Mouse (Mus musculus): Measurements from ENCODE around the gene B4galnt3. TPM values are rescaled to one million over a fixed set of nuclear protein-coding genes. Genes with fewer than 3 reads are reported as not detected.
A peak's percentile ranks its signal among the peaks of the same experiment; 100 is the strongest.
"Not testable (repeated sequence)": the region's sequence is repeated elsewhere in the genome, so short reads cannot be mapped to it uniquely, and the experiment has no call there.

Gene B4galnt3
- total RNA-seq (2017), result not detected in 3 replicates

- no peak for ATAC-seq (replicated peaks; ENCODE audit: insufficient number of reproducible peaks, low FRiP score, low TSS enrichment, poor library complexity, severe bottlenecking)
Observed at GRCm38 (mm10) chr6:120294056-120294784, at the start of gene B4galnt3, which contains the start of gene D330020A13Rik. Gene B4galnt3, minus strand, starts transcription at chr6:120294559. Gene D330020A13Rik, plus strand, starts transcription at chr6:120294364.

- ATAC-seq (replicated peaks; ENCODE audit: insufficient number of reproducible peaks, low FRiP score, low TSS enrichment, poor library complexity, severe bottlenecking), result no peak
Observed at GRCm38 (mm10) chr6:120343992-120344391, 49.6 kb upstream of the B4galnt3 start.

GRCm38 (mm10) chr6:120332351-120332750, 38.0 kb upstream of the B4galnt3 start:
- no peak for ATAC-seq (replicated peaks; ENCODE audit: insufficient number of reproducible peaks, low FRiP score, low TSS enrichment, poor library complexity, severe bottlenecking)

- peak; percentile 70; the same call in 1 of the 2 replicates for ATAC-seq (replicated peaks; ENCODE audit: insufficient number of reproducible peaks, low FRiP score, low TSS enrichment, poor library complexity, severe bottlenecking)
Observed at GRCm38 (mm10) chr6:120324295-120324927, 30.1 kb upstream of the B4galnt3 start.

GRCm38 (mm10) chr6:120320369-120320768, 26.0 kb upstream of the B4galnt3 start:
- ATAC-seq (replicated peaks; ENCODE audit: insufficient number of reproducible peaks, low FRiP score, low TSS enrichment, poor library complexity, severe bottlenecking), result no peak

- no peak for ATAC-seq (replicated peaks; ENCODE audit: insufficient number of reproducible peaks, low FRiP score, low TSS enrichment, poor library complexity, severe bottlenecking)
Observed at GRCm38 (mm10) chr6:120319129-120319528, 24.8 kb upstream of the B4galnt3 start.

GRCm38 (mm10) chr6:120318303-120318940, 24.1 kb upstream of the B4galnt3 start:
- no peak for ATAC-seq (replicated peaks; ENCODE audit: insufficient number of reproducible peaks, low FRiP score, low TSS enrichment, poor library complexity, severe bottlenecking)

- no peak for ATAC-seq (replicated peaks; ENCODE audit: insufficient number of reproducible peaks, low FRiP score, low TSS enrichment, poor library complexity, severe bottlenecking)
Observed at GRCm38 (mm10) chr6:120312443-120312842, 18.1 kb upstream of the B4galnt3 start.

GRCm38 (mm10) chr6:120309787-120310186, 15.4 kb upstream of the B4galnt3 start:
- no peak for ATAC-seq (replicated peaks; ENCODE audit: insufficient number of reproducible peaks, low FRiP score, low TSS enrichment, poor library complexity, severe bottlenecking)

GRCm38 (mm10) chr6:120309338-120309737, 15.0 kb upstream of the B4galnt3 start:
- no peak for ATAC-seq (replicated peaks; ENCODE audit: insufficient number of reproducible peaks, low FRiP score, low TSS enrichment, poor library complexity, severe bottlenecking)

GRCm38 (mm10) chr6:120306859-120307594, 12.7 kb upstream of the B4galnt3 start:
- ATAC-seq (replicated peaks; ENCODE audit: insufficient number of reproducible peaks, low FRiP score, low TSS enrichment, poor library complexity, severe bottlenecking), result no peak

- ATAC-seq (replicated peaks; ENCODE audit: insufficient number of reproducible peaks, low FRiP score, low TSS enrichment, poor library complexity, severe bottlenecking), result no peak
Observed at GRCm38 (mm10) chr6:120302755-120303316, 8.5 kb upstream of the B4galnt3 start.

GRCm38 (mm10) chr6:120301137-120301536, 6.8 kb upstream of the B4galnt3 start:
- no peak for ATAC-seq (replicated peaks; ENCODE audit: insufficient number of reproducible peaks, low FRiP score, low TSS enrichment, poor library complexity, severe bottlenecking)

- ATAC-seq (replicated peaks; ENCODE audit: insufficient number of reproducible peaks, low FRiP score, low TSS enrichment, poor library complexity, severe bottlenecking), result not testable (repeated sequence)
Observed at GRCm38 (mm10) chr6:120296589-120296988, 2.2 kb upstream of the B4galnt3 start.

- ATAC-seq (replicated peaks; ENCODE audit: insufficient number of reproducible peaks, low FRiP score, low TSS enrichment, poor library complexity, severe bottlenecking), result no peak
Observed at GRCm38 (mm10) chr6:120294785-120295133, 400 bp upstream of the B4galnt3 start.

GRCm38 (mm10) chr6:120291396-120292009, 2.9 kb downstream of the B4galnt3 start:
- no peak for ATAC-seq (replicated peaks; ENCODE audit: insufficient number of reproducible peaks, low FRiP score, low TSS enrichment, poor library complexity, severe bottlenecking)

- ATAC-seq (replicated peaks; ENCODE audit: insufficient number of reproducible peaks, low FRiP score, low TSS enrichment, poor library complexity, severe bottlenecking), result no peak
Observed at GRCm38 (mm10) chr6:120289430-120289829, 4.9 kb downstream of the B4galnt3 start.

- ATAC-seq (replicated peaks; ENCODE audit: insufficient number of reproducible peaks, low FRiP score, low TSS enrichment, poor library complexity, severe bottlenecking), result no peak
Observed at GRCm38 (mm10) chr6:120288541-120288940, 5.8 kb downstream of the B4galnt3 start.
